Mouse (Mus musculus) spleen, adult 2 months (tissue): ENCODE measurements around the gene Washc4. TPM values are rescaled to one million over a fixed set of nuclear protein-coding genes. Genes with fewer than 3 reads are reported as not detected.
"Not testable (repeated sequence)": the region's sequence is repeated elsewhere in the genome, so short reads cannot be mapped to it uniquely, and the experiment has no call there.

Experiments
- DNase-seq, 2 experiments: peaks; one replicate each; pipeline versions ENCODE4 v3.0.0 to v3.0.0-alpha.2; 2012 to 2021; ENCODE audit warnings: low spot score in 2 of 2, low read depth in 1 of 2
- H3K27ac ChIP-seq: fragments of 200-500 bp; 2 replicates; pipeline ENCODE4 v1.5.1; 2012; ENCODE audit warnings: low read length, inconsistent platforms; ENCODE audit not compliant: insufficient read depth
- H3K27me3 ChIP-seq: fragments of 200-500 bp; 2 replicates; pipeline ENCODE4 v1.6.1; 2012; ENCODE audit warnings: mild to moderate bottlenecking, moderate library complexity, low read length, inconsistent platforms; ENCODE audit not compliant: control insufficient read depth, insufficient read depth
- H3K36me3 ChIP-seq: fragments of 200-500 bp; 2 replicates; pipeline ENCODE4 v1.6.1; 2012; ENCODE audit warnings: mild to moderate bottlenecking, low read length, inconsistent platforms; ENCODE audit not compliant: control insufficient read depth, insufficient read depth
- H3K4me1 ChIP-seq: fragments of 200-500 bp; 2 replicates; pipeline ENCODE4 v1.6.1; 2011; ENCODE audit warnings: inconsistent platforms; ENCODE audit not compliant: control insufficient read depth, insufficient read depth, insufficient read length
- H3K4me3 ChIP-seq: fragments of 200-500 bp; 2 replicates; pipeline ENCODE4 v1.5.1; 2011; ENCODE audit warnings: mild to moderate bottlenecking, inconsistent platforms; ENCODE audit not compliant: insufficient read depth, insufficient read length; ENCODE audit errors: extremely low read depth
- CTCF ChIP-seq: fragments of 200-500 bp; IDR thresholded peaks from 2 replicates; pipeline ENCODE4 v1.5.1; 2011; ENCODE audit warnings: mild to moderate bottlenecking, inconsistent platforms; ENCODE audit not compliant: insufficient read depth, insufficient read length, insufficient replicate concordance; ENCODE audit errors: extremely low read depth
- POLR2A ChIP-seq: fragments of 200-500 bp; IDR thresholded peaks from 2 replicates; pipeline ENCODE4 v1.6.1; 2011; ENCODE audit warnings: low read depth, low read length, inconsistent platforms
- whole genome bisulfite sequencing: fragments of 180-500 bp; shearing (Covaris S2); methylation state at CpG from one replicate; pipeline ENCODE4 v1.1.7; 2018; 5-methylcytosine and 5-hydroxymethylcytosine counted together
- polyA plus RNA-seq: library from polyadenylated mRNA; depleted of rRNA; stranded (reverse); fragments of >200 nt; gene quantifications from 2 replicates; pipeline ENCODE4 v1.2.3, GENCODE M21; 2012; rRNA removed

The Washc4 gene
- polyA plus RNA-seq, result 2.1 and 2.6 TPM in 2 replicates

DNA sequence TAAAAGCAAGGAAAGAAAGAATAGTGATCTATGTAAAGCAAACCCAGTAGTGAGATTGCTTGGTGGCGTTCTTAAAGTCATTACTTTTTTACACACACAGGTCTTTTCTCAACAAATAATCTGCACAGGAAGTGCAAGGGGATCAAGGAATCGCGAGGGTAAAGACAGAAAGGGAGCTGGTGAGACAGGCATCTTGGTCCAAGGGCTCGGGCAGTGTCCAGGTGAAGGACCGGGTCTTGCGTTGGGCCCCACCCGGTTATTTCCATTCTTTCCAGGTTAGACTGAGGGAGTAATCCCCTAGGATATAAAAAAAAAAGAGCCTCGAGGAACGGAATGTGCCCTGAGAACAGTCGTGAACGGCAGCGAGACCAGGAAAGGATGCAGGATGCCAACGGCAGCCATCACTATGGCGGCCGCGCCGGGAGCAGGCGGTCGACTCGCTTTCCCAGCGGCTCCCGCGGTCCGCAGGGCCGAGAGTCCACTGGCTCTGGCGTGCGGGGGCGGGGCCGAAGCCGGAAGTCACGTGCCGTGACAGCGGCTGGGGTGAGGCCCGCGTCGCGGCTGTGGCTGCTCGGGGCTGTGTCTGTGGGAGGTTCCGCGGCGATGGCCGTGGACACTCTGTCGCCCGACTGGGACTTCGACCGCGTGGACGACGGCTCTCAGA, at the start of gene Washc4:
Gene Washc4, plus strand, starts transcription at position 314 of the 664 bp plus-strand sequence.
- Histone ChIP-seq H3K4me1 (no peaks in the 10 kb centered on the region; the same call in none of the 2 replicates), H3K36me3 (peaks cover 5% of the 10 kb centered on the region), H3K27me3 (no peaks in the 10 kb centered on the region), H3K27ac (peak within 1 kb of the TSS; percentile 95), H3K4me3 (peak within 1 kb of the TSS; percentile 94)
- peak; percentile 71 to 96 for DNase-seq
- TF ChIP-seq CTCF, result no peak
- peak; percentile 85 for TF ChIP-seq POLR2A
- 3% methylated on average over 49 of the region's 49 CpGs for WGBS

- Histone ChIP-seq H3K27ac (no peak overlapping the region), H3K4me3 (no peak overlapping the region), H3K4me1 (no peaks in the 10 kb centered on the region), H3K36me3 (no peaks in the 10 kb centered on the region), H3K27me3 (no peaks in the 10 kb centered on the region)
- no peak for DNase-seq
- no peak for TF ChIP-seq POLR2A
- no peak for TF ChIP-seq CTCF
- 89% methylated on average over 13 of the region's 13 CpGs for WGBS
These were observed 46.2 kb upstream of the Washc4 start for GRCm38 (mm10) chr10:83497321-83497720.

DNA sequence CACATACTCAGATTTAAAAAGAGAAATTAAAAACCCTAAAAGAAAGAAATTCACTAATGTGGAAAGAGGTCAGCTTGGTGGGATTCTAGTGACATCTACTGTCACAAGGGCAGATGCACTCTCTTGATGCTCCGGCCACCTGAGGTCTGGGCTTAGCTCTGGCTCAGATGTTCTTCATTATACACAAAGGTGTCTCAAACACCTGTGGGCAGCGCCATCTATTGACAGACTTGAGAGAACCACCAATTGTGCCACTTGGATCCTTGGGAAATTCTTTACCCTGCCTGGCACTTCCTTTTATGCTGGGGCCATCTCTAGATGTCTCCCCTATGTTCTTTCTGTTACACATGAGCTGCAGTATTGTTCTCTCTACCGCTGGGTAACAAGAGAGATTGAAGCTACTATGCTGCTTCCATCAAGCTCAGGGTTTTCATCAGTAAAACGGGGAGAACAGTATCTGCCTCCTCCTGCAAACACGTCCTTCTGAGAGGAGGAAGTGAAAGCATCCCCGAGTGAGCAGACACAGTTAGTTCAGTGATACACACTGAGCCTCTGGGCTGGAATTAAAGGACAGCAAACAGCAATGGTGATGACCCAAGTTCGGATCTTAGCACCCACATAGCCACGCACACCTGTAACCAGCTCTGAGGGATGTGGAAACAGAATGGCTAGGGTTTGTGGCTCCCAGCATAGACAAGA, 34.4 kb upstream of the Washc4 start:
- no peaks in the 10 kb centered on the region for H3K36me3 ChIP-seq
- 39% methylated on average over 8 of the region's 8 CpGs for WGBS
- peak; percentile 32 to 40 for DNase-seq
- no peak overlapping the region for H3K4me3 ChIP-seq
- H3K27me3 ChIP-seq, result no peaks in the 10 kb centered on the region
- TF ChIP-seq POLR2A (no peak), CTCF (peak; percentile 25; the same call in 1 of the 2 replicates)
- no peaks in the 10 kb centered on the region for H3K4me1 ChIP-seq
- H3K27ac ChIP-seq, result no peak overlapping the region

- TF ChIP-seq POLR2A (no peak), CTCF (no peak)
- no peaks in the 10 kb centered on the region for H3K36me3 ChIP-seq
- no peak for DNase-seq
- no peaks in the 10 kb centered on the region for H3K4me1 ChIP-seq
- H3K27me3 ChIP-seq, result no peaks in the 10 kb centered on the region
- no peak overlapping the region for H3K27ac ChIP-seq
- WGBS, result 64% methylated on average over 5 of the region's 5 CpGs
- no peak overlapping the region for H3K4me3 ChIP-seq
These were observed 32.2 kb upstream of the Washc4 start for GRCm38 (mm10) chr10:83511304-83511703.

DNA sequence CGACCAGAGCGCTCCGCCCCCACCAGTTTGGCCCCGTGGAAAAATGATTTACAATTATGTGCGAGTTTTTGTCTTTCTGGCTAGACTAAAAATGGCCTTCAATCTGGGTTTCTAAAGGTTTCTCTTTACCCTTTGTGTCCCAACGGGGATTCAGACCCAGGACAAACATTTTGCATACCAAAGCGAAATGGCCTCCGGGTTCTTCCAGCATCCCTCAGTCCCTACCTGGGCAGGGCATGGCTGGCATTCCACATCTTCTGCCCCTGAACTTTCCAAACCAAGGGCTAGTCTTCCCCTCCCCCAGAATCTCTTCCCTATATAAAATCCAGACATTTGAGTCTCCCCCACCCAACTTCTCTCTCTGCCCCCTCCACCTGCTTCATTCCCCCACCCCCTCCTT, 29.8 kb upstream of the Washc4 start:
- Histone ChIP-seq H3K4me3 (no peak overlapping the region), H3K36me3 (no peaks in the 10 kb centered on the region), H3K27me3 (no peaks in the 10 kb centered on the region), H3K4me1 (no peaks in the 10 kb centered on the region), H3K27ac (no peak overlapping the region)
- 86% methylated on average over 8 of the region's 8 CpGs for WGBS
- no peak for TF ChIP-seq POLR2A
- no peak for TF ChIP-seq CTCF
- no peak for DNase-seq

DNA sequence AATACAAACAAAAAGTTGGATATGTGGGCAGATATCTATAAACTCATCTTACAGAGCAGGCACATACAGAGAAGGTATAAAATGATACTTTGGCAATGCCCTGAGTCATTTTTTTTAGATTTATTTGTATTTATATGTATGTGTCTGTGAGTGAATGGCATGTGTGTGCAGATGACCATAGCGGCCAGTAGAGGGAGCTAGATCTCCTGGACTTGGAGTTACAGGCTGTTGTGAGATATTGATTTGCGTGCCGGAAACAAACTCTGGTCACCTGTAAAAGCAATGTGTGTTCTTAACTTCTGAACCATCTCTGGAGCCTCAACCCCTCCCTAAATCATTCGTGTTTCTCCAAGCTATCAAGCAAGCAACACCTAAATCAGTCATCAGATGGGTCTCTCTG, 22.6 kb upstream of the Washc4 start:
- no peak overlapping the region for H3K4me3 ChIP-seq
- no peaks in the 10 kb centered on the region for H3K36me3 ChIP-seq
- H3K4me1 ChIP-seq, result no peaks in the 10 kb centered on the region
- H3K27ac ChIP-seq, result no peak overlapping the region
- TF ChIP-seq POLR2A (no peak), CTCF (no peak)
- WGBS, result 79% methylated on average over 4 of the region's 4 CpGs
- no peak for DNase-seq
- H3K27me3 ChIP-seq, result no peaks in the 10 kb centered on the region

- not testable (repeated sequence) for H3K4me1 ChIP-seq, H3K4me3 ChIP-seq, H3K36me3 ChIP-seq, H3K27me3 ChIP-seq, DNase-seq, H3K27ac ChIP-seq
These were observed 19.3 kb upstream of the Washc4 start for GRCm38 (mm10) chr10:83524238-83524637.
